Mouse (Mus musculus): ENCODE results near the gene Adam15.

The Adam15 gene

DNA sequence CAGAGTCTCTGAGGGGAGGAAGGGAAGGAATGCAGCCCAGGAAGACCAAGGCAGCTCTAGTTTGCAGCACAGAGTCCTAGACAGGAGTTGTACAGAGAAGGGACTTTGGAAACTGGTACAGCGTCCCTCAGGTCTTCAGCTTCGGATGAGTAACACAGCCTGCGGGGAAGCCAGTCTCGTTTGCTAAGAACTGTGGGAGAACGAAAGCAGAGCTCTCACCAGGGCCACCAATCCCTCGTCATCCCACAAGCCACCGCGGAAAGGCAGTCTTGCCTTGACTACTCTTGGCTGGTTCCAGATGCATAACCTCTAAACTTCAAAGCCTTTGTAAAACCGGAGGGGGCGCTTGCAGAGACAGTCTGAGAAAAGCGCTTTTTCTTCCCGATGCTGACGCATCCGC lies 50.3 kb downstream of the Adam15 start:
- no peak for DNase-seq (ENCODE audit: low read depth, low spot score)

DNA sequence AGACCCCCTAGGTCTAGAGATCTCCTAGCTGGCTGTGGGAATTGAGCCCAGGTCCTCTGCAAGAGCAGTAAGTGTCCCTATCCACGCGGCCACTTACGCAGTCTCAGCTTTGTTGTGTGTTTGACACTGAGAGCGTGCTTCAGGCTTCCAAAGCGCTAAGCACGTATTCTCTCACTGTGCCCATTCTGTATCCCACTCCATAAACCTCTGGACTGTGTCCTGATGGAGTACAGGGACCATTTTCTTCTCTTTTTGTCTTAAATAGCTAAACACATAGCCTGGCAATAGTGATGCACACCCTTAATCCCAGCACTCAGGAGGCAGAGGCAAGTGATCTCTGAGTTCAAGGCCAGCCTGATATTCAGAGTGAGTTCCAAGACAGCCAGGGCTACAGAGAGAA lies 50.9 kb downstream of the Adam15 start:
- DNase-seq (ENCODE audit: low read depth, low spot score) = no peak

DNA sequence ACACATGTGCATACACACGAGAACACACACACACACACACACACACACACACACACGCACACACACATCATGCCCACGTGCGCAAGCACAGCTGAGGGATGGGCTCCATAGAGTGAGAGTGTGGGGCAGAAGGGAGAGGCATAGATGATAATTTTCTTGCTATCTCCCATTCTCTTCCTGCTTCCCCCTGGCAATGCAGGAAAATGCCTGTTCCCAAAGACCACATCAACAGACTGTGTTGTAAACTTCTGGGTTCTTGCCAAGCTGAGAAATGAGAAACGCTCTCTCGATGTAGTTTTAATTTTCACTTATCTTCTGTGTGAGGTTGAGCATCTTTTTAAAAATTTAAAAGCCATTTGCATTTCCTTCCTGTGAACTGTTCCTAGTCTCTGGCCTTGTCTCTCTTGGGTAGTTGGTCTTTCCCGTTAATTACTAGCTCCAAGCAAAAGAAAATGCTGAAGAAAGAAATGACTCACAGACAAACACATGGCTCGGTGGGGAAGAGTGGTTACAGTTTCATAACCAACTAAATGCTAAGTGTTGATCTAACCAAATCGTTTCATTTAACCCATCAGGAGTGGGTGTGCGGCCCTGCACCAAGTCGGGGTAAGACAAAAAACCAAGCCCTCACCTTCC lies 52.9 kb downstream of the Adam15 start:
- no peak for DNase-seq (ENCODE audit: low read depth, low spot score)

DNA sequence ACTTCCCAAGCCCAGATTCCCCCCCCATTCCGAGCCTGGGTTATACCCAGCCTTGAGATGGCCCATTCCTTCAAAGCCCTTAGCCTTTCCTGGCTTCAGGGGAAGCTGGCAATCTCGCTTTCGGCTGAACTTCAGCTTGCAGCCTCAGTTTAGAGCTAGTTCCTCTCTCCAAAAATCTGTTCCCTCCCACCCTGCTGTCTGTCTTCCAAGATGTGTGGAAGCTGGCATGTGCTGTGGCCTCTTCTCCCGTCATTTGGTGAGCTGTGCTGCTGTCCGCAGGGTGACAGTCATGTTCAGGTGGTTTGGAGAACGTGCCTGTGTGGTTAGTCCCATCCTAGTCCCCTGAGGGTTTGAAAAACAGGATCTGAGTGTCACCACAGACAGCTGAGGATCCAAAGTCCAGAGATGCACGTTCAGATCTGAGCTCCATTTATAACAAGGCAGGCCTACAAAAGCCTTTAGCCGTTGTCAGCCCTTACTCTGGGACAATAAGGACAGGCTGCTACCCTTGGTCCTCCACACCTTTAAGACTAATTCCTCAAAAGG lies 54.0 kb downstream of the Adam15 start:
- no peak for DNase-seq (ENCODE audit: low read depth, low spot score)

GRCm38 (mm10) chr3:89294195-89294594 lies 55.6 kb downstream of the Adam15 start:
- DNase-seq (ENCODE audit: low read depth, low spot score) = no peak

- no peak for DNase-seq (ENCODE audit: low read depth, low spot score)
These were observed 56.4 kb downstream of the Adam15 start for GRCm38 (mm10) chr3:89293247-89293918.

GRCm38 (mm10) chr3:89292303-89292702 lies 57.5 kb downstream of the Adam15 start:
- no peak for DNase-seq (ENCODE audit: low read depth, low spot score)

- no peak for DNase-seq (ENCODE audit: low read depth, low spot score)
These were observed 57.9 kb downstream of the Adam15 start for GRCm38 (mm10) chr3:89291874-89292273.

All from forelimb bud, embryonic 11.5 days (tissue).